Mouse (Mus musculus) embryonic facial prominence, embryonic 13.5 days (tissue): ENCODE results near the gene Utp11. TPM values are rescaled to one million over a fixed set of nuclear protein-coding genes. Genes with fewer than 3 reads are reported as not detected.

Experiments used
- ATAC-seq: fragments of 200-750 bp; cut with Nextera tagmentation; 2 replicates; pipeline ENCODE4 v1.8.0; 2017; ENCODE audit warnings: low read depth; ENCODE audit not compliant: insufficient number of reproducible peaks, insufficient read depth, low FRiP score, low TSS enrichment
- H3K27ac ChIP-seq: fragments of 300-500 bp; sonication (generic); 2 replicates; pipeline ENCODE4 v1.5.1; 2015; ENCODE audit warnings: moderate library complexity, mild to moderate bottlenecking, inconsistent platforms
- H3K27me3 ChIP-seq: fragments of 300-500 bp; sonication (generic); 2 replicates; pipeline ENCODE4 v1.6.1; 2015; ENCODE audit warnings: mild to moderate bottlenecking, inconsistent platforms
- H3K36me3 ChIP-seq: fragments of 300-500 bp; sonication (generic); 2 replicates; pipeline ENCODE4 v1.6.1; 2015; ENCODE audit warnings: mild to moderate bottlenecking, inconsistent platforms
- H3K4me1 ChIP-seq: fragments of 300-500 bp; sonication (generic); 2 replicates; pipeline ENCODE4 v1.6.1; 2015; ENCODE audit warnings: inconsistent platforms
- H3K4me2 ChIP-seq: fragments of 300-500 bp; sonication (generic); 2 replicates; pipeline ENCODE4 v1.6.1; 2015; ENCODE audit warnings: moderate library complexity, mild to moderate bottlenecking, inconsistent platforms
- H3K4me3 ChIP-seq: fragments of 300-500 bp; sonication (generic); 2 replicates; pipeline ENCODE4 v1.5.1; 2015; ENCODE audit warnings: mild to moderate bottlenecking, inconsistent platforms
- H3K9ac ChIP-seq: fragments of 300-500 bp; sonication (generic); 2 replicates; pipeline ENCODE4 v1.6.1; 2015; ENCODE audit warnings: mild to moderate bottlenecking, inconsistent platforms
- H3K9me3 ChIP-seq: fragments of 300-500 bp; sonication (generic); 2 replicates; pipeline ENCODE4 v1.6.1; 2016; ENCODE audit warnings: inconsistent platforms
- WGBS: fragments of 180-500 bp; shearing (Covaris S2); methylation state at CpG from one replicate; pipeline ENCODE4 v1.1.7; 2015; ENCODE audit warnings: mixed read lengths; 5-methylcytosine and 5-hydroxymethylcytosine counted together
- polyA plus RNA-seq: library from polyadenylated mRNA; unstranded; fragments of >200 nt; fragmentation: Nextera tagmentation; extraction: Ambion mirVana; gene quantifications from 2 replicates; pipeline ENCODE4 v1.2.1, GENCODE M21; 2015

The Utp11 gene
- polyA plus RNA-seq, 1 experiment from 2014 or later: 84.7 TPM

DNA sequence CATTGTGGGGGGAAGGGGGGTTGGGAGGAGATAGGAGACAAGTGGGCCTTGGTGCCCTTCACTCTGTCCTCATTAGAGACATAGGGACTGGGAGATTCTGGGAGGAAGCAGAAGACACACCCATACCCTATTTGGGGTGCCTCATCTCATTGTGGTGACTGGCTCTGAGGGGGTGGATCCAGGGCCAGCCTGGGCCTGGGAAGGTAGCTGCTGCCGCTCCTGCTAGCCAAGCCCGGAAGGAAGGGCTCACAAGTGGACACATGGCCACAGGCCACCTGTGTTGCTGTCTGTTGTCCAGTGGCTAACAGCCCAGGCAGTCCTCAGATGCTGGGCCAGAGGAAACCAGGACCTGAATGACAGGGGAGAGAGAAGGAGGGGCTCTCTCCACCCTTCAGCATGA is 10.0 kb upstream of the Utp11 start:
- peak overlapping the region; percentile 61; the same call in 1 of the 2 replicates for H3K9ac ChIP-seq

DNA sequence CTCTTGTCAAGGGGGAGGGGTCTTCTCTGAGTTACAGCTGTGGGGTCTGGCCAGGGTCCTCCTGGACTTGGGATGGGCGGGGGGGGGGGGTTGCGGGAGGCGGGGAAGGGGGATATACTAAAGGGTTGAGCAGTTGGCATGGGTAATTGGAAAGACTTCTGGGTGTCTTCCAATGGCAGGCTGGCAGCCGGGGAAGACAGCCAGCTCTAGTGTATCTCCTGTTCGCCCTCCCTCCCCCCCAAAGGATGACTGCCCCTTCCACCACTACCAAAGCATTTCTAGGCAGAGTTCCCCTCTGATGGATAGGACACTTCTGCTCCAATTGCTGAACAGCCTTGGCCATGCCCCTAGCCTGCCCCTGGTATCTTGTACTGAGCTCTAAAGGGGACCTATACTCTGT is 8.5 kb upstream of the Utp11 start:
- Histone ChIP-seq H3K27ac (peak overlapping the region; percentile 97), H3K9ac (peak overlapping the region; percentile 97), H3K4me2 (peak overlapping the region; percentile 75), H3K9me3 (no peaks in the 10 kb centered on the region), H3K36me3 (peaks cover 13% of the 10 kb centered on the region), H3K27me3 (no peaks in the 10 kb centered on the region), H3K4me3 (peak overlapping the region; percentile 88), H3K4me1 (peaks cover 52% of the 10 kb centered on the region)
- WGBS: 20% methylated on average over 5 of the region's 5 CpGs
- no peak for ATAC-seq

More for the DNA sequence above, 10.0 kb upstream of the Utp11 start:
- peak overlapping the region; percentile 94 for H3K27ac ChIP-seq
- no peaks in the 10 kb centered on the region for H3K27me3 ChIP-seq
- H3K9me3 ChIP-seq: no peaks in the 10 kb centered on the region
- 22% methylated on average over 2 of the region's 2 CpGs for WGBS
- peaks cover 66% of the 10 kb centered on the region for H3K4me1 ChIP-seq
- ATAC-seq: no peak
- H3K36me3 ChIP-seq: peaks cover 24% of the 10 kb centered on the region
- peak overlapping the region; percentile 75 for H3K4me2 ChIP-seq
- peak overlapping the region; percentile 24 for H3K4me3 ChIP-seq

- Histone ChIP-seq H3K9ac (peak overlapping the region; percentile 97), H3K9me3 (no peaks in the 10 kb centered on the region), H3K27ac (peak overlapping the region; percentile 97), H3K27me3 (0 out of 2 replicates have a peak, but pooled peaks cover under 1% of the 10 kb centered on the region), H3K4me3 (peak overlapping the region; percentile 88), H3K36me3 (peaks cover 8% of the 10 kb centered on the region), H3K4me2 (peak overlapping the region; percentile 75), H3K4me1 (peaks cover 52% of the 10 kb centered on the region)
- 2% methylated on average over 22 of the region's 22 CpGs for WGBS
- no peak for ATAC-seq
Measured at GRCm38 (mm10) chr4:124701052-124701845, 7.8 kb upstream of the Utp11 start.

DNA sequence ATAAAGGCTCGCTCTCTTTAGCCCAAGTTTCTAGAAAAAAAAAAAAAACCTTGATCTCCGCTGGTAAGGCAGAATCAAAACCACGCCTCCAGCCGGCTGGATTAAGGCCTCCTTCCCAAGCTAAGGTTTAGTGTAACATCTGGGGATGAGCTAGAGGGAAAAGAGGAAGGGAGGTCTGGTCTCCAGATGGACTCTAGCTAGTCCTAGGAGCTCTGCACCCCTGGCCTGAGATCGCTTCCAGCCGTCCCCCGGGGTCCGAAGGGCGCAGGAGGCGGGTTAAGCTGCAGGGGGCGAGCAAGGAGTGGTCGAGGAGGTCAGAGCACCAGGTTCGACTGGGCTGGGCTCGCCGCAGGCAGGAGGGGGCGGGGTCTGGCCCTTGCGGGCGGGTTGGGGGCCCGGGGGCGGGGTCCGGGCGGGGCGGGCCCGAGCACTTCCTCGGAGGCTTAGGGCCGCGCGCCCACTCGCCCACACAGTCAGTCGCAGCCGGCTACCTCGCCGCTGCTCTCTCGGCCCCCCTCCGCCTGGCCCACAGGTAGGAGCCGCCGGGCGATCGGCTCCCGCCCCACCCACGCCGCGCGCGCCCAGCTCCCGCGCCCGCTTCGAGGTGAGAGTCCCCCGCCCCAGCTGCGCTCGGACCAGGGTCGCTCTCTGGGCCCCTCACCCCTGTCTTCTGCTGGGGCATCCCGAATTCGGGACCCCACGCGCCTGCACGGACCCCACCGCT is 7.0 kb upstream of the Utp11 start, which contains the start of gene Fhl3:
Fhl3 (plus strand) TSS at position 454 of the 724 bp plus-strand sequence.
- Histone ChIP-seq H3K27me3 (0 out of 2 replicates have a peak, but pooled peaks cover 4% of the 10 kb centered on the region), H3K4me2 (peak within 1 kb of the TSS; percentile 75), H3K9ac (peak within 1 kb of the TSS; percentile 97), H3K27ac (peak within 1 kb of the TSS; percentile 97), H3K36me3 (no peaks in the 10 kb centered on the region; the same call in 1 of the 2 replicates), H3K4me1 (peaks cover 51% of the 10 kb centered on the region), H3K9me3 (no peaks in the 10 kb centered on the region), H3K4me3 (peak within 1 kb of the TSS; percentile 88)
- peak; percentile 59 for ATAC-seq
- under 1% methylated on average over 46 of the region's 59 CpGs for WGBS

- no peak for ATAC-seq
- no peaks in the 10 kb centered on the region for H3K9me3 ChIP-seq
- peak overlapping the region; percentile 75 for H3K4me2 ChIP-seq
- peak overlapping the region; percentile 97; the same call in 1 of the 2 replicates for H3K9ac ChIP-seq
- H3K36me3 ChIP-seq: no peaks in the 10 kb centered on the region
- peak overlapping the region; percentile 97 for H3K27ac ChIP-seq
- H3K27me3 ChIP-seq: peaks cover 4% of the 10 kb centered on the region; the same call in 1 of the 2 replicates
- 6% methylated on average over 6 of the region's 6 CpGs for WGBS
- peak overlapping the region; percentile 88 for H3K4me3 ChIP-seq
- peaks cover 44% of the 10 kb centered on the region for H3K4me1 ChIP-seq
Measured at GRCm38 (mm10) chr4:124699791-124700190, 6.4 kb upstream of the Utp11 start.

- 0 out of 2 replicates have a peak overlapping the region, but pooled peaks have one; percentile 33 for H3K27ac ChIP-seq
- no peaks in the 10 kb centered on the region for H3K36me3 ChIP-seq
- 11% methylated on average over 18 of the region's 18 CpGs for WGBS
- peaks cover 4% of the 10 kb centered on the region; the same call in 1 of the 2 replicates for H3K27me3 ChIP-seq
- 0 out of 2 replicates have a peak overlapping the region, but pooled peaks have one; percentile 32 for H3K9ac ChIP-seq
- peak overlapping the region; percentile 37 for H3K4me2 ChIP-seq
- H3K9me3 ChIP-seq: no peaks in the 10 kb centered on the region
- ATAC-seq: no peak
- H3K4me3 ChIP-seq: peak overlapping the region; percentile 0; the same call in 1 of the 2 replicates
- H3K4me1 ChIP-seq: peaks cover 35% of the 10 kb centered on the region
Measured at GRCm38 (mm10) chr4:124695786-124696516, 2.6 kb upstream of the Utp11 start.

DNA sequence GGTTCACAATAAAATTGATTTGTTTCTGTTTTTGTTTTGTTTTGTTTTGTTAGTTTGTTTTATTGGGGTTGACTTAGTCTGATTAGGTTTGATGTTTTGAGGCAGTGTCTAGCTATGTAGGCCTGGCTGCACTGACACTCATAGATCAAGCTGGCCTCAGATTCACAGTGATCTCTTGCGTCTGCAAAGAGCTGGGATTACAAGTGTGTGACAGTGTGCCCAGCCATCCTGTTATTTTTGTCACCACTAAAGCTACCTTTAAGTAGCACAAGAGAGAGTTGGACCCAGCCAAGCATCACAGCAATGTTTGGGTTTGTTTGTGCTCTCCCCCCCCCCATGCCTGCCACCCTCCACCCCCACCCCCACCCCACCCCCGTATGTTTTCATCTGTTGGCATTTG is 1.2 kb upstream of the Utp11 start:
- H3K27ac ChIP-seq: no peak overlapping the region
- H3K36me3 ChIP-seq: no peaks in the 10 kb centered on the region
- H3K4me1 ChIP-seq: peaks cover 30% of the 10 kb centered on the region
- no peak overlapping the region for H3K9ac ChIP-seq
- H3K4me3 ChIP-seq: no peak overlapping the region
- 78% methylated on average over 2 of the region's 2 CpGs for WGBS
- no peaks in the 10 kb centered on the region for H3K9me3 ChIP-seq
- no peak for ATAC-seq
- no peak overlapping the region for H3K4me2 ChIP-seq
- peaks cover 4% of the 10 kb centered on the region; the same call in 1 of the 2 replicates for H3K27me3 ChIP-seq

DNA sequence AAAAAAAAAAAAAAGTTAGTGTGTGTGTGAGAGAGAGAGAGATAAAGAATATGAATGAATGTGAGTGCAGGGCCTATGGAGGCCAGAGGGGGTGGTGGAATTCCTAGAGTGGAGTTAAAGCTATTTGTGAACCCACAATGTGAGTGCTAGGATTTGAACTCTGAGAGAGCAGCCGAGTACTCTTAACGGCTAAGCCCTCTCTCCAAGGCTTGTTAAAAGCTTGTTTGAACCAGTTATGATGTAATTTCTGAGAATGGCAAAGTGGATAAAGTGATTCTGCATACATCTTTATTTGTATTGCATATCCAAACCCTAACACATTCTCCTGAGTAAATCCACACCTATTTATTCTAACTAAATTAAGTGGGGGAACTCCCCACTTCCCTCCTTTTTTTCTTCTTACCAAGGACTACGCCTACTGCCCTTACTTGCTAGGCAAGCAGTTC is 961 bp downstream of the Utp11 start:
- peak overlapping the region; percentile 70 for H3K4me2 ChIP-seq
- no peak for ATAC-seq
- peaks cover 28% of the 10 kb centered on the region for H3K4me1 ChIP-seq
- H3K4me3 ChIP-seq: peak overlapping the region; percentile 83
- peaks cover 4% of the 10 kb centered on the region; the same call in 1 of the 2 replicates for H3K27me3 ChIP-seq
- no peaks in the 10 kb centered on the region for H3K9me3 ChIP-seq
- WGBS: 67% methylated on average over 3 of the region's 3 CpGs
- H3K9ac ChIP-seq: peak overlapping the region; percentile 93
- no peak overlapping the region for H3K27ac ChIP-seq
- peaks cover 8% of the 10 kb centered on the region; the same call in 1 of the 2 replicates for H3K36me3 ChIP-seq

DNA sequence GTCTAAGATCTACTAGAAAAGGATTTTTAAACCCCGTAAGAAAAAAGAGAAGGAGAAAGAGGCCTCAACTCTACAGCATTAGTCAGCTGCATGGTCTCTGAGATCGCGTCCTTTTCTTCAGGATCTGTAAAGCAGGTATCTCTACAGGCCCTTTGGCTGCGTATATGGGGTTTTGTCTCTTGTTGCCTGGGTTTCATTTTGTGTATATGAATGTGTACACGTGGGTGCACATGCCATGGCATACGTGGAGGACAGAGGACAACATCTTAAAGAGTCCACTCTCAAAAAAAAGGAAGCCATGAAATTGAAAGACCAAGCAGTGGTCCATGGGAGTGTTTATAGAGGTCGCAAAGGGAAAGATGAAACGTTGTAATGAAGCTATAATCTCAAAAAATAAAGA is 1.9 kb downstream of the Utp11 start:
- no peaks in the 10 kb centered on the region for H3K9me3 ChIP-seq
- WGBS: 85% methylated on average over 8 of the region's 8 CpGs
- no peak overlapping the region for H3K9ac ChIP-seq
- no peak overlapping the region for H3K27ac ChIP-seq
- H3K27me3 ChIP-seq: peaks cover 4% of the 10 kb centered on the region; the same call in 1 of the 2 replicates
- no peak overlapping the region for H3K4me3 ChIP-seq
- H3K4me1 ChIP-seq: peaks cover 28% of the 10 kb centered on the region
- H3K36me3 ChIP-seq: peaks cover 13% of the 10 kb centered on the region
- no peak for ATAC-seq
- H3K4me2 ChIP-seq: no peak overlapping the region

- ATAC-seq: no peak
- WGBS: 86% methylated on average over 8 of the region's 8 CpGs
- Histone ChIP-seq H3K4me3 (no peak overlapping the region), H3K9ac (no peak overlapping the region), H3K4me2 (no peak overlapping the region), H3K36me3 (peaks cover 65% of the 10 kb centered on the region), H3K4me1 (no peaks in the 10 kb centered on the region), H3K27ac (no peak overlapping the region), H3K9me3 (no peaks in the 10 kb centered on the region), H3K27me3 (no peaks in the 10 kb centered on the region)
Measured at GRCm38 (mm10) chr4:124685897-124686402, 7.5 kb downstream of the Utp11 start.

GRCm38 (mm10) chr4:124685453-124685852 is 7.9 kb downstream of the Utp11 start:
- WGBS: 91% methylated on average over 8 of the region's 8 CpGs

More at GRCm38 (mm10) chr4:124685453-124685852, 7.9 kb downstream of the Utp11 start:
- Histone ChIP-seq H3K9me3 (no peaks in the 10 kb centered on the region), H3K4me1 (no peaks in the 10 kb centered on the region), H3K4me2 (no peak overlapping the region), H3K27ac (no peak overlapping the region), H3K9ac (no peak overlapping the region), H3K4me3 (no peak overlapping the region), H3K36me3 (peaks cover 70% of the 10 kb centered on the region), H3K27me3 (no peaks in the 10 kb centered on the region)
- no peak for ATAC-seq
